12 mouse cellular contexts compared by ENCODE assay signal in genomic region chr19:45575632-45576001, GRCm38 (mm10). TPM values are rescaled to one million over a fixed set of nuclear protein-coding genes. Genes with fewer than 3 reads are reported as not detected.
DNase-seq lines count a peak whose midpoint lies in the region; ATAC-seq lines count a peak whose summit lies in the region.
"Had no signal": no experiment of that assay in that cellular context is flagged by ENCODE, and none has a peak within 500 bp of the region (broad histone marks: within the 10 kb centered on the region; RNA-seq: fewer than 3 reads in every experiment).

No protein-coding gene starts in this region.

- 0 out of 2 replicates have a peak overlapping the region, but pooled peaks have one; percentile 20 for H3K9ac ChIP-seq in lung, embryonic 15.5 days
- H3K9ac ChIP-seq: embryonic facial prominence, embryonic 15.5 days had no signal

- no peak for DNase-seq in lung, postnatal 14 days
- peak; percentile 49 for DNase-seq in embryo, embryonic 11 days
- no peak for DNase-seq in limb, embryonic 10.5 days (ENCODE audit: low spot score)
- peak; percentile 46 for DNase-seq in mesoderm, embryonic 11.5 days (ENCODE audit: low read depth, low spot score)
- DNase-seq in ovary, adult 18-20 months (ENCODE audit: low spot score): no peak
- no peak for DNase-seq in c-Kit-positive CD71-positive TER-119-positive erythroid progenitor cells, embryonic 14.5 days (ENCODE audit: low spot score)
- DNase-seq in retina, postnatal 1 day: no peak
- DNase-seq: gastrocnemius, postnatal 10 days had no signal

- no peaks in the 10 kb centered on the region for H3K9me3 ChIP-seq in lung, embryonic 15.5 days
- H3K9me3 ChIP-seq in limb, embryonic 10.5 days (replicated peaks): no peaks in the 10 kb centered on the region
- H3K9me3 ChIP-seq: embryonic facial prominence, embryonic 15.5 days; G1E had no signal

- no peak for ATAC-seq in lung, embryonic 15.5 days (ENCODE audit: borderline replicate concordance, extremely low read depth, low FRiP score, low TSS enrichment)

- H3K27me3 ChIP-seq in lung, embryonic 15.5 days: no peaks in the 10 kb centered on the region
- peaks cover 10% of the 10 kb centered on the region; the same call in 1 of the 2 replicates for H3K27me3 ChIP-seq in limb, embryonic 10.5 days (ENCODE audit: low read depth, poor library complexity, severe bottlenecking)
- H3K27me3 ChIP-seq: embryonic facial prominence, embryonic 15.5 days had no signal

- peaks cover 38% of the 10 kb centered on the region for H3K4me1 ChIP-seq in lung, embryonic 15.5 days
- H3K4me1 ChIP-seq in limb, embryonic 10.5 days: peaks cover 46% of the 10 kb centered on the region

- whole genome bisulfite sequencing in lung, embryonic 15.5 days: 10% methylated on average over 8 of the region's 8 CpGs
- WGBS in limb, embryonic 10.5 days: 3% methylated on average over 8 of the region's 8 CpGs

- H3K4me3 ChIP-seq in lung, embryonic 15.5 days: no peak overlapping the region
- H3K4me3 ChIP-seq in limb, embryonic 10.5 days: no peak overlapping the region
- H3K4me3 ChIP-seq: embryonic facial prominence, embryonic 15.5 days had no signal

- H3K27ac ChIP-seq in lung, embryonic 15.5 days: peak overlapping the region; percentile 87
- H3K27ac ChIP-seq in limb, embryonic 10.5 days: peak overlapping the region; percentile 72
- H3K27ac ChIP-seq: kidney, postnatal 0 days had no signal

- H3K36me3 ChIP-seq in lung, embryonic 15.5 days: peaks cover 19% of the 10 kb centered on the region; the same call in 1 of the 2 replicates
- peaks cover 66% of the 10 kb centered on the region for H3K36me3 ChIP-seq in limb, embryonic 10.5 days

- 0 out of 2 replicates have a peak overlapping the region, but pooled peaks have one; percentile 27 for H3K4me2 ChIP-seq in lung, embryonic 15.5 days
- H3K4me2 ChIP-seq: embryonic facial prominence, embryonic 15.5 days had no signal

RNA-seq across cellular contexts. Expression of gene Gm17018, which starts 15.2 kb away (rescaled TPM):
- polyA plus RNA-seq in lung, embryonic 15.5 days (2015; fragmentation: Nextera tagmentation; extraction: Ambion mirVana): 44.1 and 47.0 TPM in 2 replicates
- 43.0 and 43.6 TPM in 2 replicates for polyA plus RNA-seq in limb, embryonic 10.5 days (2016; fragmentation: Nextera tagmentation; extraction: Ambion mirVana)

RNA-seq across cellular contexts. Expression of gene Poll, which starts 15.3 kb away (rescaled TPM):
- 17.6 and 19.9 TPM in 2 replicates for polyA plus RNA-seq in lung, embryonic 15.5 days (2015; fragmentation: Nextera tagmentation; extraction: Ambion mirVana)
- polyA plus RNA-seq in limb, embryonic 10.5 days (2016; fragmentation: Nextera tagmentation; extraction: Ambion mirVana): 22.6 and 25.9 TPM in 2 replicates

Comparison
In these comparisons a context has a peak if more than half of its experiments do, and no peak if none do; other contexts are left out.
1. DNase-seq: peak in embryo, embryonic 11 days (single experiment) and mesoderm, embryonic 11.5 days (single experiment); none in lung, postnatal 14 days (single experiment), limb, embryonic 10.5 days (single experiment), ovary, adult 18-20 months (single experiment), c-Kit-positive CD71-positive TER-119-positive erythroid progenitor cells, embryonic 14.5 days (single experiment) and retina, postnatal 1 day (single experiment).